Mouse (Mus musculus): Measurements from ENCODE around the gene Ppp1r14a.

- TF ChIP-seq CTCF (IDR thresholded peaks at IDR 0.05; ENCODE audit: control insufficient read depth, insufficient read depth, low read length) (no peak; the same call in 1 of the 2 replicates), POLR2A (IDR thresholded peaks at IDR 0.05; ENCODE audit: borderline replicate concordance, control insufficient read depth, low read depth, low read length) (no peak)
Measured at GRCm38 (mm10) chr7:29335276-29335675, 46.2 kb downstream of the Ppp1r14a start.

Data from bone marrow, adult 2 months (tissue).